Mouse (Mus musculus) C2C12 (cell line): Measurements from ENCODE around the gene Gfra1.

Experiments used
- CEBPB ChIP-seq: IDR thresholded peaks from one replicate; pipeline ENCODE4 v1.6.1; 2011; ENCODE audit warnings: low read depth, mild to moderate bottlenecking, control low read depth, moderate library complexity
- CTCF ChIP-seq: IDR thresholded peaks from one replicate; pipeline ENCODE4 v1.5.1; 2011; ENCODE audit not compliant: control insufficient read depth, insufficient read depth, insufficient read length
- MAX ChIP-seq: IDR thresholded peaks from one replicate; pipeline ENCODE4 v1.6.1; 2011; ENCODE audit warnings: mild to moderate bottlenecking, control low read depth
- MYOD1 ChIP-seq: IDR thresholded peaks from one replicate; pipeline ENCODE4 v1.6.1; 2011; ENCODE audit warnings: low read depth; ENCODE audit not compliant: control insufficient read depth, insufficient read length
- MYOG ChIP-seq: IDR thresholded peaks from one replicate; pipeline ENCODE4 v1.6.1; 2011; ENCODE audit not compliant: control insufficient read depth, insufficient read length; ENCODE audit errors: extremely low read depth
- USF1 ChIP-seq: IDR thresholded peaks from one replicate; pipeline ENCODE4 v1.6.1; 2011; ENCODE audit warnings: low read depth, mild to moderate bottlenecking, control low read depth, moderate library complexity

GRCm38 (mm10) chr19:58220061-58220831 is 235.5 kb downstream of the Gfra1 start:
- TF ChIP-seq CTCF (no peak), MYOD1 (no peak), USF1 (no peak), MYOG (no peak), MAX (no peak), CEBPB (no peak)
